ENCODE assay signal across 8 mouse cellular contexts in genomic region chr2:131491707-131492595, GRCm38 (mm10). TPM values are rescaled to one million over a fixed set of nuclear protein-coding genes. Genes with fewer than 3 reads are reported as not detected.
A peak's percentile ranks its signal among the peaks of the same experiment; 100 is the strongest.
DNase-seq lines count a peak whose midpoint lies in the region; ATAC-seq and TF ChIP-seq lines count a peak whose summit lies in the region.

No protein-coding gene starts in this region.

- under 1% methylated on average over 60 of the region's 102 CpGs for WGBS in midbrain, postnatal 0 days

- no peaks in the 10 kb centered on the region for H3K27me3 ChIP-seq in midbrain, postnatal 0 days (ENCODE audit: insufficient read depth, low read length)

- H3K4me2 ChIP-seq in midbrain, postnatal 0 days (ENCODE audit: low read depth, low read length, poor library complexity, severe bottlenecking): peak overlapping the region; percentile 73

- H3K4me3 ChIP-seq in midbrain, postnatal 0 days (ENCODE audit: low read depth, low read length): peak overlapping the region; percentile 90

- H3K9ac ChIP-seq in midbrain, postnatal 0 days (replicated peaks; ENCODE audit: low read length, poor library complexity, severe bottlenecking): peak overlapping the region; percentile 90

- H3K9me3 ChIP-seq in midbrain, postnatal 0 days (ENCODE audit: low read length): no peaks in the 10 kb centered on the region

- DNase-seq in 3134 (ENCODE audit: extremely low read depth, insufficient read length, low spot score) (peak; percentile 80), liver (peak; percentile 97)
- DNase-seq in adrenal gland, postnatal 14 days: peak; percentile 89
- DNase-seq in embryo, embryonic 9.5 days (ENCODE audit: extremely low spot score): peak; percentile 80
- DNase-seq in heart, adult 11 months: peak; percentile 99
- peak; percentile 75 for DNase-seq in kidney, adult 11 months
- DNase-seq in midbrain, postnatal 0 days (ENCODE audit: low spot score): peak; percentile 72
- peak; percentile 80 to 82 for DNase-seq in spleen, postnatal 14 days (ENCODE audit: low spot score in 2 of 2)

- no peaks in the 10 kb centered on the region for H3K4me1 ChIP-seq in midbrain, postnatal 0 days (ENCODE audit: insufficient read depth, low read length)

- H3K27ac ChIP-seq in midbrain, postnatal 0 days (ENCODE audit: low read depth, low read length): peak overlapping the region; percentile 74

- TF ChIP-seq CTCF in midbrain, postnatal 0 days (IDR thresholded peaks at IDR 0.05): no peak

- H3K36me3 ChIP-seq in midbrain, postnatal 0 days (ENCODE audit: insufficient read depth, low read length): no peaks in the 10 kb centered on the region

- peak; percentile 86 for ATAC-seq in midbrain, postnatal 0 days (ENCODE audit: low FRiP score)

RNA-seq across cellular contexts. Expression of gene Smox, which starts 0.7 kb away (rescaled TPM):
- total RNA-seq in adrenal gland, postnatal 14 days (2021): 21.8 and 25.1 TPM in 2 replicates
- 77.6 and 84.2 TPM in 2 replicates for total RNA-seq in midbrain, postnatal 0 days (2014; rRNA removed)
- 65.6 and 73.6 TPM in 2 replicates for polyA plus RNA-seq in midbrain, postnatal 0 days (2015; fragmentation: Nextera tagmentation; extraction: Ambion mirVana)

Comparison
In these comparisons a context has a peak if more than half of its experiments do, and no peak if none do; other contexts are left out.
1. Peak in every context shown above with its lines: DNase-seq, ATAC-seq, H3K4me3 ChIP-seq and H3K27ac ChIP-seq.